Mouse (Mus musculus) right cerebral cortex, postnatal 14 days (tissue): Measurements from ENCODE around the gene Gpatch2.

Source experiments
- DNase-seq: peaks from one replicate; pipeline ENCODE4 v3.0.0; 2022

The Gpatch2 gene

DNA sequence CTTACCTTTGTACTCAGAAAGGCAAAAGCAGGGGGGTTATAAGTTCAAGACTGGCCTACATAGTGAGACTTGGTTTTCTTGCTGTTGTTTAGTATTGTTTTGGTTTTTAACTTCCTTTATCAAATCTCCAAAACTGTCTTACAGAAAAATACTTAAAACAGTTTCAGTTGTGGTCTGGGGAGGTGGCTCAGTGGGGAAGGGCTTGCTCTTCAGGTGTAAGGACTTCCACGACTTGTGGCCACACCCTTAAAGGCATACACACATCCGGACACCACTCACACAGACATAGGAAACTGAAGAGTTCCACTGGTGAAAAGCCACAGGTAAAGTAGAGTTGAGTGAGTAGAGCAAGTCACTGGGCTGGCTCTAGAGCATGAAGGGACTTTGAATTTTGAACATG, 93.2 kb downstream of the Gpatch2 start:
- no peak for DNase-seq

DNA sequence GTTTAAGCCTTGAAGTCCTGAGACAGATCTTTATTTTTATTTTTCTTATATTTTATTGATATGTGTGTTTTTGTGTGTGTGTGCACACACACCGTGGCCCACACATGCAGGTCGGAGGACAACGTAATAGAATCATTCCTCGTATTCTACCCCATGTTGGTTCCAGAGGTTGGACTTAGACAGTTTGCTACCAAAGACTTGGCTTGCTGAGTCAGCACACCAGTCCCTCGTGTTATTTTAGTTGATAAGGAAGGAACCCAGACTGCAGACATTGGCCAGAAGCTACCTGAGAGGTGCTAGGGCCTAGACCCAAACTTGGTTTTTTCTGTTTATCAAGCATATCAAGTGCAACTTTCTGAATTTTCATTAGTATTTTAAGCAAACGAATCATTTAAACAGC, 95.8 kb downstream of the Gpatch2 start:
- DNase-seq, result no peak

DNA sequence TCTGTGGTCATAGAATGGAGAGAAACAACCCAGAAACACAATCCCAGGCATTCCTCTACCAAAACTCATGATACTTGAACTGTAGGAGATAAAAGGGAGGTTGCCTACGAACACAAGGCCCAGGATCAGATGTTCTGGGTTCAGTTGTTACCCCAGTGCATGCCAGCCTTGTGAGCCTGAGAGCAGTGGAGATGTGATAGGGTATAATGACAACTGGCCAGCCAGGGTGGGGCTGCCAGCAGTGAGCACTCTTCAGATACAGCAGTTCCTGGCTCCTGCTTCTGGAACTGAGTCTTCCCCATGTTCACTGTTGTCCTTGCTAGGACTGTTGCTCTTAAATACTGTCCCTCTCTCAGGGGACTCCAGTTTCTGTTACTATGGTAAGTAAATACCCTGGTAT, 98.0 kb downstream of the Gpatch2 start:
- no peak for DNase-seq

DNA sequence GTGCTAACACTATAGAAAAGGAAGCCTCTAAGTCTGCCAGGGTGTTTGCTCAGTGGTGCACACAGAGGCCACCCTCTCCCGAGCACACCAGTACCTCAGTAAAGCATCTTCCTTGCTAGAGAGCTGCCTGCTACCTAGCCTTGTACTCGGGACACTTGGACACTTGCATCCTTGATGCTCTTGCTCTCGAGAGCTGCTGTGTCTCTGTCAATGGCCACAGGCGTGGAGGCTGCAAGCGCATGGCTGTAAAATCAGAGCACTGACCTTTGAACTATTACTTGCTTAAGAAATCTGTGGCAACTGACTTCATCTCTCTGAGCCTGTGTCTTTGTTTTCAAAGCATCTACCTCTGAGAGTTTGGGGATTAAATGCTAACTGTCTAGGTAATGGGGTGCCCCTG, 98.5 kb downstream of the Gpatch2 start:
- DNase-seq, result no peak

DNA sequence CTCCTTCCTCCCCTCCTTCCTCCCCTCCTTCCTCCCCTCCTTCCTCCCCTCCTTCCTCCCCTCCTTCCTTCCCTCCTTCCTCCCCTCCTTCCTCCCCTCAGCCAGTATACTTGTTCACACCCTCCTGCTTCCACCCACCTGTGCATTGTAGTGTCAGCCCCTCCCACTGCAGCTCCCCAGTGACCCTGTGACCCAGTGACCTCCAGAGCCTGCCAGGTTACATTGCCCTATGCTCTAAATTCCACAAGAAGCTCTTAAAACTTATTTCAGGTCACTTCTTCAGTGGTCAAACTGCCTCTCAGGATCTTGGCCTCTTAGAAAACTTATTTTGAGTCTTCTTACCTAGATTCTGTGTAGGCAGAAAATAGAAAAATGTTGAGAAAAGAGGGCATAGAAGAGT, 99.2 kb downstream of the Gpatch2 start:
- DNase-seq, result no peak

DNA sequence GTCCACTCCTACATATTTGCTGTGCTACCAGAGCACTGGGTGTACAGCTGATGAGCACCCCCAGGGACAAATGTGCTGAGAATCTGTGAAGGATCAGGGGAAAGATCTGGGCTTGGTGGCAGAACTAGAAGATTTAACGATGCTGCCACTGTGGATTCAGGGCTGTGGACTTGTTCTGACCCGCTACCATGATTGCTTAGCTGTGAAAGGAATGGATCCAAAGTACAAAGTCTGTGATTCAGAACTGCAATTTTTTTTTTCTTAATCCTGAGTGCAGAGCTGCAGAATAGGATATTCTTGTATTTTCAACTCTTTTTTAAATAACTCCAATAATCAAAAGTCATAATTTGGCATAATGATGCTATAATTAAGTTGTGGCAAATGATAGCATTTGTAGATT, 100.5 kb downstream of the Gpatch2 start:
- DNase-seq, result no peak

DNA sequence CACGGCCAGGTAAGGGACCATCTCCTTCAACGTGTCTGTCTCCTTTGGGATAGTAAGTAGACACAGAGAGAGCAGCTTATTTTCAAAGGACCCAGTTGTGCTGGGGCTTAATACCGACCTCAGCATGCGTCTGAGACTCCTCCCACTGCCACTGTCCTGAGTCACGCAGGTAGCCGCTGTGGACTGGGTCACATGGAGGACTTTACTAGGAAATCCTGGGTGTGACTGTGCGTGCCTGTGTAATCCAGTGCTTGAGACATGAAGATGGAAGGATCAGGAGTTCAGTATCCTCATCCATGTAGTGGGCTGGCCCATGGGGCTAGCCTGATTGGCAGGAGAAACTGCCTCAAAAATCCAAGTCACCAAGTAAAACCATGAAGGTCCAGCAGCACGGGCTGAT, 101.2 kb downstream of the Gpatch2 start:
- no peak for DNase-seq

DNA sequence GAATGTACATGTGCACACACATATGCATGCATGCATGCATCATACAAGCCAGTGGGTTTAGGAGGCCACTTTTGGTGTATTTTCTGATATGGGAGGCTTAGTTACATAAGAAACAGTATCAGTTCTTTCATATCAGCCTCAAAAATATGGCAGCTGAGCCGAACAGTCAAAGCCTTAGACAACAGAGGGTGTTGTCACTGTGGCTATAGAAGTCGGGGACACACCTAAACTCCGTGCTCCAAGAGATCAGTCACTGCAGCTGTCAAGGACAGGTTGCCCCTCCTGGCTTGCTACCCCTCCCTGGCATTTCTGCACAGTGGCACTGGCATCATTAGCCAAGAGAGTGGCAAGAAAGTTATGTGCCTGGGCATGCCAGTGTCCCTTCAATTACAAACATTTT, 106.5 kb downstream of the Gpatch2 start:
- no peak for DNase-seq

DNA sequence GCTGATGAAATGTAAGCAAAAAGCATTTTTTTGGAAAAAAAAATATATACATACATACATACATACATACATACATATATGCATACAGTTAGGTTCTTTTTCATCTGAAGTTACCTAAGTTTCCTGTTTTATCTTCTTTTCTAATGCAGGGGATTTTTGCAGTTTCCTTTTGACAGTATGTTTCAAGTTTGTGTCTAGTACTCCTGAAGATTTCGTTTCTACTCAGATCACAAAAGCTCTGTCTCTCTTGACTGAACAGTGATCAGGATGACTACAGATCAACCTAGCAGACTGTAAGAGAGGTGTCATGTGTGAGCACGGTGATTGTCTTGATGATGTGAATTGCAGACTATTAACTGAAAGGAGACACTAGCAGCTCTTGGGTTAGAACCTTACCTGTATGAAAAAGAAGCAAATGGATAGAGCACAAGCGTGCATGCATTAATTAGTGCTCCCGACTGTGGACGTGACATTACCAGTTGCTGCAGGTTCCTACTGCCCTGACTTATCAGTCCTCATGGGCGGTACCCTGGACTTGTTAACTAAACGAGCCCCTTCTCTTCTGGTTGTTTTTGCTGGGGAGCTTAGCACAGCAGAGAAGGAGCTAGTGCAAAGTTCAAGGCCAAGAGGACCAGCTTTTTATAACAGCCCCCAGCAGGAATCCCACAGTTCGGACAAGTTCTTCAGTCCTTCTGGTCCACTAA, 107.3 kb downstream of the Gpatch2 start:
- no peak for DNase-seq

DNA sequence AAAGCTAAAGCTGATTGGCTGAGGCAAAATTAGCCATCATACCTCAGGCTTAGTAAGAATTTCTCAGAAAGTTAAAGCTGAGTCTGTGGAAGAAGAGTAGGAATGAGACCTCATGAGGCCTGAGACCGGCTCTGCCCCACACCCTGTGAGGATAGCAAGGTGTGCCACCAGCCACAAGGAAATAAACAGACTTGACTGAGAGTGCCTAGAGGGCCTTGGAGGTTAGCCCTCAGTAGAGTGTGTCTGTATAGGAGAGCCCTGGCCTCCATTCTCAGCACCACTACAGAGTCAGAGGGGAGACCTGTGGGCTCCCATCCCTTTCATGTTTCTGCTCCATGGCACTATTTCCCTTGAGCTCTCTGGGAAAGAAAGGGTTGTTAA, 107.9 kb downstream of the Gpatch2 start:
- DNase-seq, result no peak

DNA sequence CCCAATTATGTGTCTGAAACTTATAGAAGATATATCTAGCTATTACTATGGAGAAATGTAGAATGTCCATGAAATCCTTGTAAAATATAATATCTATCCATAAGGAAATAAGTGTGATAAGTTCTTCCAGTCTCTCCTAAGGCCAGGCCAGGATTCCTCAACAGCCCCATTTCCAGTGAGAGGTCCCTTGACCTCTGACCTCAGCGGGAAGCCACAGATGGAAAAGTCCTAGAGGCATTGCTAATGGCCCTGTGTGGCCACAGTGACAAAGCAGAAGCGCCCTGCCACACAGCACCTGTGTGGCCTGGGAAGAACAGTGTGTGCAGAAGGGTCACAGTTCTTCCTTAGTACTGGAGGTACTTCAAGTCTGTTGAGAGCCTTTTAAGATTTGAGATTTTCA, 127.2 kb downstream of the Gpatch2 start:
- no peak for DNase-seq

DNA sequence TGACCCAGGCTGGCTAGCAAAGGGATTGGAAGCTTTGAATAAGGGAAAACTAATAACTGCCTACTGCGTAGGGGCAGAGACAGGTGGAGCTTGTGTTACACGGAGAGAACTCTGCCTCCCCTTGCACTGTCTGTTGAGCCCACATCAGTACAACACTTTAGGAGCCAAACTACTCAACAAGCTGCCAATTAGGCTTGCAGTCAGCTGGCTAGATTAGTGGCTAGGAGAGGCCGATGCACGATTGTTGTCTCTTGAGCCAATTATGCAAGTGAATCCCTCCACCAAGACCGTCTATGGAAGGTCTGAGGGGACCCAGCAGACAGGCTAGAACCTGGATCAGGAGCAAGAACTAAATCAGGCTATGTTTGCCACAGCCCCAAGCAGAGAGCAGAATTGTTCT, 129.8 kb downstream of the Gpatch2 start:
- DNase-seq, result no peak

DNA sequence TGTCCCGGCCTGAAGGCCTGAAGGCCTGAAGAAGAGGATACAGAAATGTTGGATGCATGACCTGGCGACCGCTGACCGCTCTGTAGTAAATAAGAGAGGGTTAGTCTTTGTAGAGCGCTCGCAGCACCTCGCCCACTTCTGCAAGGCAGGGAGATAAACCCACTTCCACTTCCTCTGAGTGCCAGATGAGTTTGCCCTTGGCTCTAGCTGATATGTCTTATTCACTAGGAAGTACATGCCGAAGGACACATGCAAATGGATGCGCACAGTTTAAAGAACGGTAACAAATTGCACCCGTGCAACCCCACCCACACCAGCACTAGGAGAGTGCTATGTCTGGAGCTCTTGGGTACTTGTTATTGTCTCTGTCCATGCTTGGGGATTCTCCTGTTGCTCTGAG, 131.6 kb downstream of the Gpatch2 start:
- no peak for DNase-seq

DNA sequence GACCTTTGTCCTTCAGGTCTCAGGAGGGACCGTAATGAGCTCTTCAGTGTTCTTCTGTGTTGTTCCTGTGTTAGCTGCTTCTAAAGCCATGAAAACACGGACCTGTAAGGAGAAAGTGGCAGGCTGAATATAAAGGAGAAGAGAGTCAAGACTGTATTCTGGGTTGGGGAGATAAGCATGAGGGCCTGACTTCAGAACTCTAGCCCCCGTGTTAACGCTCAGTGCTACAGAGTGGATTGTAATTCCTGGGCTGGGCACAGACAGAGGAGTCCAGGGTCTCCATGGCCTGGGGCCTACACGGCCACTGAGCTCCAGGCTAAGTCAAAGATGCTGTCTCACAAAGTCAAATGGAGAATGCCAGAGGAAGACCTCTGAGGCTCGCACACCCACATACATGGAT, 132.3 kb downstream of the Gpatch2 start:
- no peak for DNase-seq

DNA sequence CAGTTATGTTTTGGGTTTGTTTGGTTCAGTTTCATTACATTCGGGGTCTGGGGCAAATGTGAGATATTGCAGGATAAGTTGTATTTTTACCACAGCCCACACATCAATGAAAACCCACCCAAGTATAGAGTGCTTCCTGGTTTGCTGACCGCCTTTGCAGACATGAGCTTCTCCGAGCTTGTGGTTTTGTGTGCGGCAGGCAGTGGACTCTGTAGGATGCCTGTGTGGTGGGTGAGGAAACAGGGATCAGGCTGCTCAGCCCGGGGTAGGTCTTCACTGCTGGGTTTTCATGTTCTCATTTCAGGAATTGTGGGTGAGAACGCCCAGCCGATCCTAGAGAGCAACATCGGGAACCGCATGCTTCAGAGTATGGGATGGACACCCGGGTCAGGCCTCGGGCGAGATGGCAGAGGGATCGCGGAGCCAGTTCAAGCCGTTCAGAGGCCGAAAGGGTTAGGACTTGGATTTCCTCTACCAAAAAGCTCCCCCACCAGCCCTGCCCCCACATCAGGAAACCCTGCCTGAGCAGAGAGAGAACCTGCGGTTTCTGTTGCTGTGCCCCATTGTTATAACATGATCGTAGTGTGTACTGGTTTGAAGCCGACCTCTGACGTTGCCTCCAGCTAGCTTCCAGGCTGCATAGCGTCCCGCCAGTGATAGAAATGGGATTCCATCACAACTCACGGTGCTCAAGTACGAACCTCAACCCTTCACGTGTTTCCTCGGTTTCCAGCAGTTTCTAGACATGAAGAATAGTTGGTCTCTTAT, 132.9 kb downstream of the Gpatch2 start:
- DNase-seq, result no peak

DNA sequence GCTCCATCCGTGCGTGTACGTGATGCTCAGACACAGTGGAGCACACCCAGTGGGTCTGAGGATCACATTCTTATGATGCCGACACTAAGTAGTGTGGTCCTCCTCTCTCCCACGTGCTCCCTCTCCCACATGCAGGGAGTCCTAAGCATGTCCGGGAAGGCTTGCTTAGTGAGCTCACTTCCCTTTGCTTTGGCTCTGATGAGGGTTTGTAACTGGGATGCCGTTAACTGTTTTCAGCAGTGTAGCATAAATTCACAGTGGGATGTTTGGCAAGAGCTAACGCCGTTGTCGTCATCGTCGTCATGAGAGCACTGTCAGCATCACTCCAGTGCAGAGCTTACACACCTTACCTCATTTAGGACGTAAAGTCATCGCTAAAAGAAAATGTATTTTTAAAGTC, 133.6 kb downstream of the Gpatch2 start:
- no peak for DNase-seq

DNA sequence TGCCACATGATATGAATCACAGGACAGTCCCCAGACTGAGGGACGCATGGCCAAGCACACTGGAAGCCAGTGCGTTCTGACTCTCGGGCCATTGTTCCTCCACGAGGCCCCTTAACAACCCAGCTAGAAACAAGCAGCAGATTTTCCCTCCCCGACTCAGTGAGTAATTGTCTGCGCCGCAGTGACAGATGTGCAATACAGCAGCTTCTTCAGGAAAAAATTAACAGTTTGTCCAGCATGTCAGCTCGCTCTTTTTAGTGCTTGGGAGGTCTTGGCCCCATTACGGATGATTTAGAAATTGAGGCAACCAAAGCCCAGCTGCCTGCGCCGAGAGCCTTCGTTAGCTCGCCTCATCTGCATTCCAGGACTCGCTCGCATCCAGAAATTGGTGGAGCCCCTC, 140.9 kb downstream of the Gpatch2 start:
- DNase-seq, result no peak

DNA sequence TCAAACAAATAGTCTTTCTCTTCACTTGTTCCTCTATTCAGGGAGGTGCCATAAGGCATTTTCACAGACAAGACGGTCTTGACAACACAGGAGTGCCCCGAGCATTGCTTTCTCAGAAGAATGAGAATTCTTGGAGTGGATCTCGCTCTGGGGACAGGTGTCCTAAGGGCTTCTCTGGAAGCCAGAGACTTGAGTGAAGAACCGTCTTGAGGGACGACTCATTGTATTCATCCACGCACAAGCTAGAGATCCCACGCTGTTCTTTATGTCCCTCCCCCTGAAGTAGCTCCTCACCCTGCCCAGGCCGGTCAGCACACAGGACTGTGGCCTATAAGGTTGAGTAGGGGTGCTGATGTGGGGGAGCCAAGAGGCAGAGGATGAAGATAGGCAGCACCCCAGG, 141.6 kb downstream of the Gpatch2 start:
- DNase-seq, result no peak

DNA sequence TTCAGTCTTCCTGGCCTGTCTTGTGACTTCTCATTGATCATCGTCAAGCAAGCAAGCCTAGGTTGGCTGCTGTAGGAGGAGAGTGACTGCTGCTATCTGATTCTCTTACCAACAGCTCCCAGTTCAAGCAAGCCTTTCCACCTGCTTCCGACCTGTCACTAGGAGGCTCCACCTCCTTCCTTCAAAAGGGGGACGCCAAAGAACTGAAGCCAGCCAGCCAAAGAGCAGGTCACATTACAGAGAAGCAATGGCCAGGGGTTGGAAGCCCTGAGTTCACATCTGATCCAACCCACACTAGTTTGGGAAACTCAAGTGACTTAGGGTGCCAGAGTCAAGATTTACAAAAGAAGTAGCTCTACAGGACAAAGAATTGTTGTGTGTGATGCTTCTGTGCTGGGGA, 144.9 kb downstream of the Gpatch2 start:
- DNase-seq, result no peak

DNA sequence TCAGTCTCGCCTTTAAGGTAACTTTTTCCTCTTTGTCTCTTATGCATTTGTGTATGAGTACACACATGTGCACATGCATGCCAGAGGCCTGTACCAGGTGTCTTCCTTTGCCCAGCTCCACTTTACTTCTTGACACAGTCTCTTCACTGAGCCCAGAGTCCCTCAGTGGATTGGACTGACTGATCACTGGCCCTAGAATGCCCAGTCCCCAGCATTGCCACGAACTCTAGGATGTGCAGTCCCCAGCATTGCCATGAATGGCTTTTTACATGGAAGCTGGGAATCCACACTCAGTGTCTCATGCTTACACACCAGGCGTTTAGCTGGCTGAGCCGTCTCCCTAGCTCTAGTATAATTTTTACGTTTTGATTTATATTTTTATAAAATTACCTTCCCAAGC, 147.2 kb downstream of the Gpatch2 start:
- no peak for DNase-seq

DNA sequence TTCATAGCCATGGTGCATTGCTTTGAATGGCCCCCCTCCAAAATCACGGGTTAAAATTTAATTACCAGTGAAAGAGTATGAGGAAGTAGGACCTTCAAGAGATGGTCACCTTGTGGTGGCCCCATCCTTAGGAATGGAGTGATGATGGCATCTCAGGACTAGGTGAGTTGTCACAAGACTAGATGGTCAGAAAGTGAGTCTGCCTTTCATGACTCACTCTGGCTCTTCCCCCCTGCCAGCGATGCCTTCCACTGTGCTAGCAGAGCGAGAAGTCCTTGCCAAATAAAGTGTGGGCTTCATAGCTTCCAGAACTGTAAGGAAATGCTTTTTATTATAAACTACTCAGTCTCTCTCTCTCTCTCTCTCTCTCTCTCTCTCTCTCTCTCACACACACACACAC, 150.1 kb downstream of the Gpatch2 start:
- DNase-seq, result no peak

DNA sequence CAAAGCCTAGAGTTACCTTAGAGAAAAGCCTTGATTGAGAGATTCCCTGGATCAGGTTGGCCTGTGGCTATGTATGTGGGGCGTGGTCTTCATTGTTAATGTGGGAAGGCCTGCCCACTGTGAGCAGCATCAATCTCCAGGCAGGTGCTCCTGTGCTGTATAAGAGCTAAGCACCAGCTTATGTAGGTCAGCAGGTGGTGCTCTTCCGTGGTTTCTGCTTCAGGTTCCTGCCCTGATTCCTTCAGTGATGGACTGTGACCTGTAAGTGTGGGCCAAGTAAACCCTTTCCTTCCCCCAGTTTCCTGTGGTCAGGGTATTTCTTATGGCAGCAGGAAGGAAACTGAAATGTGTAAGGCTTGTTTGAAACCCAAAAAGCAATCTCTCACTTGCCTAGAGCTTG, 151.5 kb downstream of the Gpatch2 start:
- no peak for DNase-seq

DNA sequence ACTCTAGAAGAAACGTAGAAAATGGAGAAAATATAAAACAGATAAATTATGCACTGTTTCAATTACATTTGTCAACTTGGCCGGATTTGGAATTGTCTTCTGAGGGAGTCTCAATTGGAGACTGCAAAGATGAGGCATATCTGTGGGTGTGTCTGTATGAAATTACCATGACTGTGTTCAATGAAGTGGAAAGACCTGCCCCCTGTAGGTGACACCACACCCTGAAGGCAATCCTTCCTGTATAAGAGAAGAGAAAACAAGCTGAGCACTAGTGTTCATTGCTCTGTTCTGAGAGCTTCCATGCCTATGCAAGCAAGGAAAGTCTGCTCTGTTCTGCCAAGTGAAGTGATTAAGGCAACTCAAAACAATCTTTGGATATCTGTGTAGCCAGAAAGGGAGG, 153.7 kb downstream of the Gpatch2 start:
- DNase-seq, result no peak

DNA sequence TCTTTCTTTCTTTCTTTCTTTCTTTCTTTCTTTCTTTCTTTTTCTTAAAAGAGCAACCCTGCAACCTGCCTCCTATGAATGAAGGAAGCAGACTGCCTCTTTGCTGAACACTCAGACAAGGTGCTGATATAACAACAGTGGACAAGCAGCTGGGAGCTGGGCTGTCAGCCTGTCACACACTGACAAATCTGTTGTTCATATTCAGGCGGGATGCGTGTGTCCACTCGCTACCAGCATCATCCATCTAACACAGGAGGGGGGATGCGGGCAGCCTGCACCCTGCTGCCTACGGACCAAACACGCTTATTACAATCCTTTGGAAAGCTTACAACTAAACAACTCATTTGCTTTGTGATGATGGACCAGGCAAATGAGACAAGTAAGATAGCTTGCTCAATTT, 158.2 kb downstream of the Gpatch2 start:
- no peak for DNase-seq

DNA sequence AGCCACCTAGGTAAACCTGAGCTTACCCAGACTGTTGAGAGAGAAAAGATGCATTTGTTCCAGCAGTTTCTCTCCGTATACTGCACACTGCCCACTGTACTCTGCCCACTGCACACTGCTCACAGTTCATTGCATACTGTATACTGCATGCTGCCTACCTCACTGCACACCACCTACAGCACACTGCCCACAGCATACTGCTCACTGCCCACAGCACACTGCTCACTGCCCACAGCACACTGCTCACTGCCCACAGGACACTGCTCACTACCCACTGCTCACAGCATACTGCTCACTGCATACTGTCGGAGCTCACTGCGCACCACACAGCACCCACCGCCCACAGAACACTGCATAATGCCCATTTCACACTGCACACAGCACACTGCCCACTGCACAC, 159.1 kb downstream of the Gpatch2 start:
- DNase-seq, result no peak
